Comparison of ENCODE assay signal across 12 mouse cellular contexts in the genomic region with DNA sequence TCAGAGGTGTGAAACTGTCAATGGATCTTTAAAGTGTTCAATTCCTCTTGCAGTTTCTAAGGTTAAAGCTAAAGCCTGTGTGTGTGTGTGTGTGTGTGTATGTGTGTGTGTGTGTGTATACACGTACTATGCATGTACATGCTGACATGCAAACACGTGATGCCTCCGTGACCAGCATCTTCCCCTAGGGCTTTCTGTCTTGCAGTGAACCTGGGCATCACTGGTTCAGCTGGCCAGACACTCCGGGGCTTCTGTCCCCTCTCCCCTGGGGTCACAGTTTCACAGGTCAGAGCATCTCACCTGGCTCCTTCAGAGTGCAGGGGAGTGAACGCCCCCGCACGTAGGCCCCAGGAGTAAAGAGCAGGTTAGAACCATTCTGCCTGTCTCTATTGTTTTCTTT. TPM values are rescaled to one million over a fixed set of nuclear protein-coding genes. Genes with fewer than 3 reads are reported as not detected.
DNase-seq lines count a peak whose midpoint lies in the region; ATAC-seq lines count a peak whose summit lies in the region.
"Had no signal": no experiment of that assay in that cellular context is flagged by ENCODE, and none has a peak within 500 bp of the region (broad histone marks: within the 10 kb centered on the region; RNA-seq: fewer than 3 reads in every experiment).

No protein-coding gene starts in this region.

- H3K9me3 ChIP-seq in embryonic facial prominence, embryonic 13.5 days = no peaks in the 10 kb centered on the region
- no peaks in the 10 kb centered on the region for H3K9me3 ChIP-seq in intestine, embryonic 15.5 days
- H3K9me3 ChIP-seq in midbrain, embryonic 15.5 days = no peaks in the 10 kb centered on the region
- H3K9me3 ChIP-seq: heart, embryonic 15.5 days had no signal

- H3K4me2 ChIP-seq in embryonic facial prominence, embryonic 13.5 days = peak overlapping the region; percentile 79
- peak overlapping the region; percentile 65 for H3K4me2 ChIP-seq in intestine, embryonic 15.5 days (replicated peaks)
- peak overlapping the region; percentile 61 for H3K4me2 ChIP-seq in midbrain, embryonic 15.5 days

- H3K27me3 ChIP-seq in embryonic facial prominence, embryonic 13.5 days = no peaks in the 10 kb centered on the region
- H3K27me3 ChIP-seq in intestine, embryonic 15.5 days (replicated peaks) = no peaks in the 10 kb centered on the region
- no peaks in the 10 kb centered on the region for H3K27me3 ChIP-seq in midbrain, embryonic 15.5 days (replicated peaks)
- H3K27me3 ChIP-seq: heart, embryonic 15.5 days had no signal

- no peak overlapping the region for H3K4me3 ChIP-seq in embryonic facial prominence, embryonic 13.5 days
- no peak overlapping the region for H3K4me3 ChIP-seq in intestine, embryonic 15.5 days (replicated peaks)
- H3K4me3 ChIP-seq in midbrain, embryonic 15.5 days = peak overlapping the region; percentile 76; the same call in 1 of the 2 replicates

- H3K36me3 ChIP-seq in embryonic facial prominence, embryonic 13.5 days = no peaks in the 10 kb centered on the region
- no peaks in the 10 kb centered on the region for H3K36me3 ChIP-seq in intestine, embryonic 15.5 days
- H3K36me3 ChIP-seq in midbrain, embryonic 15.5 days (replicated peaks) = no peaks in the 10 kb centered on the region
- H3K36me3 ChIP-seq: heart, embryonic 15.5 days had no signal

- no peak overlapping the region for H3K27ac ChIP-seq in embryonic facial prominence, embryonic 13.5 days
- no peak overlapping the region for H3K27ac ChIP-seq in intestine, embryonic 15.5 days
- peak overlapping the region; percentile 65 for H3K27ac ChIP-seq in midbrain, embryonic 15.5 days
- H3K27ac ChIP-seq: heart, embryonic 15.5 days had no signal

- 33% methylated on average over 7 of the region's 7 CpGs for WGBS in embryonic facial prominence, embryonic 13.5 days
- 65% methylated on average over 7 of the region's 7 CpGs for WGBS in intestine, embryonic 15.5 days
- whole genome bisulfite sequencing in midbrain, embryonic 15.5 days = 13% methylated on average over 7 of the region's 7 CpGs

- peak; percentile 47 for DNase-seq in embryo, embryonic 10.5 days (ENCODE audit: low spot score)
- no peak for DNase-seq in embryo, embryonic 10 days (ENCODE audit: low spot score)
- no peak for DNase-seq in frontal cortex, postnatal 10 days (ENCODE audit: low spot score in 2 of 2)
- DNase-seq in adrenal gland, postnatal 25 days = no peak
- no peak for DNase-seq in spleen, postnatal 10 days (ENCODE audit: low spot score in 2 of 2)
- DNase-seq: cerebellum, postnatal 14 days had no signal

- no peak overlapping the region; the same call in 1 of the 2 replicates for H3K9ac ChIP-seq in embryonic facial prominence, embryonic 13.5 days
- H3K9ac ChIP-seq in intestine, embryonic 15.5 days = no peak overlapping the region
- H3K9ac ChIP-seq in midbrain, embryonic 15.5 days = no peak overlapping the region
- H3K9ac ChIP-seq: heart, embryonic 15.5 days had no signal

- no peak for ATAC-seq in embryonic facial prominence, embryonic 13.5 days (ENCODE audit: insufficient number of reproducible peaks, insufficient read depth, low FRiP score, low TSS enrichment, low read depth)
- ATAC-seq in intestine, embryonic 15.5 days = no peak
- no peak for ATAC-seq in midbrain, embryonic 15.5 days (replicated peaks)

- peaks cover 21% of the 10 kb centered on the region for H3K4me1 ChIP-seq in embryonic facial prominence, embryonic 13.5 days
- H3K4me1 ChIP-seq in intestine, embryonic 15.5 days (replicated peaks) = peaks cover 7% of the 10 kb centered on the region
- peaks cover 26% of the 10 kb centered on the region for H3K4me1 ChIP-seq in midbrain, embryonic 15.5 days

RNA-seq across cellular contexts. Expression of a gene that starts 2.0 kb away (rescaled TPM):
- polyA plus RNA-seq in embryonic facial prominence, embryonic 13.5 days (2015; fragmentation: Nextera tagmentation; extraction: Ambion mirVana) = 44.7 and 46.0 TPM in 2 replicates
- polyA plus RNA-seq in intestine, embryonic 15.5 days (2015; fragmentation: Nextera tagmentation; extraction: Ambion mirVana) = 81.8 and 86.9 TPM in 2 replicates
- 31.0 and 32.8 TPM in 2 replicates for polyA plus RNA-seq in midbrain, embryonic 15.5 days (2015; fragmentation: Nextera tagmentation; extraction: Ambion mirVana)
- 5.7 and 7.2 TPM in 2 replicates for total RNA-seq in adrenal gland, postnatal 25 days (2021)

RNA-seq across cellular contexts. Expression of a gene that starts 20.3 kb away (rescaled TPM):
- polyA plus RNA-seq in embryonic facial prominence, embryonic 13.5 days (2015; fragmentation: Nextera tagmentation; extraction: Ambion mirVana) = not detected in 2 replicates
- polyA plus RNA-seq in intestine, embryonic 15.5 days (2015; fragmentation: Nextera tagmentation; extraction: Ambion mirVana) = not detected in 2 replicates
- not detected in 2 replicates for polyA plus RNA-seq in midbrain, embryonic 15.5 days (2015; fragmentation: Nextera tagmentation; extraction: Ambion mirVana)
- not detected in 2 replicates for total RNA-seq in adrenal gland, postnatal 25 days (2021)
- total RNA-seq: layer of hippocampus, adult 18-20 months had no signal
- polyA plus RNA-seq: heart, embryonic 15.5 days; spleen, adult 2 months had no signal

RNA-seq across cellular contexts. Expression of a gene that starts 36.5 kb away (rescaled TPM):
- 0.04 and 0.20 TPM in 2 replicates for polyA plus RNA-seq in embryonic facial prominence, embryonic 13.5 days (2015; fragmentation: Nextera tagmentation; extraction: Ambion mirVana)
- 0.03 TPM in 1 of 2 replicates, not detected in the other for polyA plus RNA-seq in intestine, embryonic 15.5 days (2015; fragmentation: Nextera tagmentation; extraction: Ambion mirVana)
- 0.17 and 0.26 TPM in 2 replicates for polyA plus RNA-seq in midbrain, embryonic 15.5 days (2015; fragmentation: Nextera tagmentation; extraction: Ambion mirVana)
- total RNA-seq in adrenal gland, postnatal 25 days (2021) = not detected in 2 replicates
- polyA plus RNA-seq: spleen, adult 2 months had no signal

RNA-seq across cellular contexts. Expression of a gene that starts 38.5 kb away (rescaled TPM):
- polyA plus RNA-seq in embryonic facial prominence, embryonic 13.5 days (2015; fragmentation: Nextera tagmentation; extraction: Ambion mirVana) = not detected in 2 replicates
- not detected in 2 replicates for polyA plus RNA-seq in intestine, embryonic 15.5 days (2015; fragmentation: Nextera tagmentation; extraction: Ambion mirVana)
- polyA plus RNA-seq in midbrain, embryonic 15.5 days (2015; fragmentation: Nextera tagmentation; extraction: Ambion mirVana) = not detected in 2 replicates
- not detected in 2 replicates for total RNA-seq in adrenal gland, postnatal 25 days (2021)
- total RNA-seq: layer of hippocampus, adult 18-20 months had no signal
- polyA plus RNA-seq: heart, embryonic 15.5 days; spleen, adult 2 months had no signal

RNA-seq across cellular contexts. Expression of a gene that starts 58.0 kb away (rescaled TPM):
- not detected in 2 replicates for polyA plus RNA-seq in embryonic facial prominence, embryonic 13.5 days (2015; fragmentation: Nextera tagmentation; extraction: Ambion mirVana)
- polyA plus RNA-seq in intestine, embryonic 15.5 days (2015; fragmentation: Nextera tagmentation; extraction: Ambion mirVana) = not detected in 2 replicates
- polyA plus RNA-seq in midbrain, embryonic 15.5 days (2015; fragmentation: Nextera tagmentation; extraction: Ambion mirVana) = not detected in 2 replicates
- total RNA-seq in adrenal gland, postnatal 25 days (2021) = not detected in 2 replicates
- total RNA-seq: layer of hippocampus, adult 18-20 months had no signal
- polyA plus RNA-seq: heart, embryonic 15.5 days; spleen, adult 2 months had no signal
